17 mouse cellular contexts compared by ENCODE assay signal in genomic region chr3:10070070-10070469, GRCm38 (mm10). TPM values are rescaled to one million over a fixed set of nuclear protein-coding genes. Genes with fewer than 3 reads are reported as not detected.
"Had no signal": no experiment of that assay in that cellular context is flagged by ENCODE, and none has a peak within 500 bp of the region (broad histone marks: within the 10 kb centered on the region; RNA-seq: fewer than 3 reads in every experiment).

No protein-coding gene starts in this region.

- H3K4me1 ChIP-seq: midbrain, embryonic 10.5 days; midbrain, embryonic 12.5 days; neural tube, embryonic 12.5 days had no signal

- H3K27me3 ChIP-seq: midbrain, embryonic 12.5 days; neural tube, embryonic 12.5 days had no signal

- H3K9me3 ChIP-seq: midbrain, embryonic 10.5 days; midbrain, embryonic 12.5 days; neural tube, embryonic 12.5 days had no signal

- H3K9ac ChIP-seq: lung, embryonic 14.5 days; midbrain, embryonic 12.5 days; neural tube, embryonic 12.5 days had no signal

- H3K4me2 ChIP-seq: lung, embryonic 14.5 days; midbrain, embryonic 12.5 days; neural tube, embryonic 12.5 days had no signal

- DNase-seq: lung, adult 18-20 months; lung, embryonic 14.5 days; lung, postnatal 10 days; lung, postnatal 4 days; midbrain, embryonic 14.5 days; right cerebral cortex, postnatal 14 days; right cerebral cortex, postnatal 4 days; spleen, adult 18-20 months; thymus, adult 18-20 months; thymus, postnatal 14 days; thymus, postnatal 36 days had no signal

- H3K36me3 ChIP-seq: midbrain, embryonic 10.5 days; midbrain, embryonic 12.5 days; neural tube, embryonic 12.5 days had no signal

- H3K4me3 ChIP-seq: midbrain, embryonic 10.5 days; midbrain, embryonic 12.5 days; myocyte; neural tube, embryonic 12.5 days had no signal

- ATAC-seq: midbrain, embryonic 16.5 days had no signal

- H3K27ac ChIP-seq: midbrain, embryonic 10.5 days; midbrain, embryonic 12.5 days; neural tube, embryonic 12.5 days had no signal

RNA-seq across cellular contexts. Expression of gene Gm9833, which starts 17.8 kb away (rescaled TPM):
- polyA plus RNA-seq: small intestine, adult 2 months had no signal
